Comparison of ENCODE assay signal across 19 mouse cellular contexts in genomic region chr2:109147292-109147691, GRCm38 (mm10).
DNase-seq lines count a peak whose midpoint lies in the region; ATAC-seq lines count a peak whose summit lies in the region.
"Had no signal": no experiment of that assay in that cellular context is flagged by ENCODE, and none has a peak within 500 bp of the region (broad histone marks: within the 10 kb centered on the region; RNA-seq: fewer than 3 reads in every experiment).

No protein-coding gene starts in this region.

- no peaks in the 10 kb centered on the region for H3K36me3 ChIP-seq in forebrain, embryonic 13.5 days (ENCODE audit: poor library complexity, severe bottlenecking)
- H3K36me3 ChIP-seq in forebrain, embryonic 12.5 days (replicated peaks): no peaks in the 10 kb centered on the region
- H3K36me3 ChIP-seq in midbrain, embryonic 12.5 days: no peaks in the 10 kb centered on the region
- no peaks in the 10 kb centered on the region for H3K36me3 ChIP-seq in midbrain, embryonic 15.5 days (replicated peaks)
- no peaks in the 10 kb centered on the region for H3K36me3 ChIP-seq in forebrain, embryonic 14.5 days (ENCODE audit: control insufficient read depth, insufficient read depth, low read length)
- H3K36me3 ChIP-seq: embryonic facial prominence, embryonic 15.5 days; heart, embryonic 12.5 days; hindbrain, embryonic 13.5 days had no signal

- DNase-seq in forebrain, embryonic 14.5 days (ENCODE audit: low spot score): peak; percentile 43
- no peak for DNase-seq in cerebellum, adult 11 months
- DNase-seq in heart, postnatal 25 days (ENCODE audit: low spot score): no peak
- DNase-seq: adrenal gland, postnatal 10 days; cerebellum, adult 2 months; cerebellum, postnatal 14 days; embryo, embryonic 11 days; gastrocnemius, adult 2 months; gastrocnemius, postnatal 25 days; heart, postnatal 36 days had no signal

- no peaks in the 10 kb centered on the region for H3K9me3 ChIP-seq in forebrain, embryonic 13.5 days (replicated peaks)
- H3K9me3 ChIP-seq in forebrain, embryonic 12.5 days: no peaks in the 10 kb centered on the region
- no peaks in the 10 kb centered on the region for H3K9me3 ChIP-seq in midbrain, embryonic 12.5 days
- H3K9me3 ChIP-seq in midbrain, embryonic 15.5 days: no peaks in the 10 kb centered on the region
- H3K9me3 ChIP-seq in forebrain, embryonic 14.5 days (replicated peaks; ENCODE audit: control insufficient read depth, low read length): no peaks in the 10 kb centered on the region
- H3K9me3 ChIP-seq: embryonic facial prominence, embryonic 15.5 days; heart, embryonic 12.5 days; hindbrain, embryonic 13.5 days had no signal

- H3K4me1 ChIP-seq in forebrain, embryonic 13.5 days: no peaks in the 10 kb centered on the region
- H3K4me1 ChIP-seq in forebrain, embryonic 12.5 days: no peaks in the 10 kb centered on the region
- no peaks in the 10 kb centered on the region for H3K4me1 ChIP-seq in midbrain, embryonic 12.5 days
- H3K4me1 ChIP-seq in midbrain, embryonic 15.5 days: no peaks in the 10 kb centered on the region
- no peaks in the 10 kb centered on the region for H3K4me1 ChIP-seq in forebrain, embryonic 14.5 days (ENCODE audit: control insufficient read depth, insufficient read depth, low read length)
- H3K4me1 ChIP-seq: embryonic facial prominence, embryonic 15.5 days; heart, embryonic 12.5 days; hindbrain, embryonic 13.5 days had no signal

- H3K4me3 ChIP-seq in forebrain, embryonic 13.5 days: no peak overlapping the region
- H3K4me3 ChIP-seq in forebrain, embryonic 12.5 days (replicated peaks): no peak overlapping the region
- H3K4me3 ChIP-seq in midbrain, embryonic 12.5 days: no peak overlapping the region
- no peak overlapping the region for H3K4me3 ChIP-seq in midbrain, embryonic 15.5 days
- no peak overlapping the region for H3K4me3 ChIP-seq in forebrain, embryonic 14.5 days (ENCODE audit: low read depth, low read length)
- H3K4me3 ChIP-seq: embryonic facial prominence, embryonic 15.5 days; erythroblast, embryonic 14.5 days; gastrocnemius, adult 2 months; heart, embryonic 12.5 days; hindbrain, embryonic 13.5 days had no signal

- peak; percentile 82 for ATAC-seq in forebrain, embryonic 13.5 days
- ATAC-seq in forebrain, embryonic 12.5 days (ENCODE audit: low FRiP score): no peak
- peak; percentile 76 for ATAC-seq in midbrain, embryonic 12.5 days (ENCODE audit: low FRiP score, low read depth)
- no peak for ATAC-seq in midbrain, embryonic 15.5 days (replicated peaks)
- ATAC-seq in forebrain, embryonic 14.5 days: peak; percentile 77
- ATAC-seq: intestine, embryonic 16.5 days had no signal

- H3K27ac ChIP-seq in forebrain, embryonic 13.5 days: no peak overlapping the region
- no peak overlapping the region for H3K27ac ChIP-seq in forebrain, embryonic 12.5 days
- no peak overlapping the region for H3K27ac ChIP-seq in midbrain, embryonic 12.5 days (replicated peaks)
- H3K27ac ChIP-seq in midbrain, embryonic 15.5 days: no peak overlapping the region
- H3K27ac ChIP-seq in forebrain, embryonic 14.5 days (ENCODE audit: low read depth, low read length): no peak overlapping the region
- H3K27ac ChIP-seq: embryonic facial prominence, embryonic 15.5 days; gastrocnemius, adult 2 months; hindbrain, embryonic 13.5 days had no signal

- H3K4me2 ChIP-seq in forebrain, embryonic 13.5 days: no peak overlapping the region
- H3K4me2 ChIP-seq in forebrain, embryonic 12.5 days: no peak overlapping the region
- H3K4me2 ChIP-seq in midbrain, embryonic 12.5 days (replicated peaks): no peak overlapping the region
- H3K4me2 ChIP-seq in midbrain, embryonic 15.5 days: no peak overlapping the region
- no peak overlapping the region for H3K4me2 ChIP-seq in forebrain, embryonic 14.5 days (ENCODE audit: low read length)
- H3K4me2 ChIP-seq: embryonic facial prominence, embryonic 15.5 days; heart, embryonic 12.5 days; hindbrain, embryonic 13.5 days had no signal

- no peaks in the 10 kb centered on the region for H3K27me3 ChIP-seq in forebrain, embryonic 13.5 days
- H3K27me3 ChIP-seq in forebrain, embryonic 12.5 days: no peaks in the 10 kb centered on the region
- no peaks in the 10 kb centered on the region for H3K27me3 ChIP-seq in midbrain, embryonic 12.5 days
- no peaks in the 10 kb centered on the region for H3K27me3 ChIP-seq in midbrain, embryonic 15.5 days (replicated peaks)
- H3K27me3 ChIP-seq in forebrain, embryonic 14.5 days (replicated peaks; ENCODE audit: control insufficient read depth, insufficient read depth, low read length): no peaks in the 10 kb centered on the region
- H3K27me3 ChIP-seq: embryonic facial prominence, embryonic 15.5 days; heart, embryonic 12.5 days; hindbrain, embryonic 13.5 days had no signal

- H3K9ac ChIP-seq in forebrain, embryonic 13.5 days: no peak overlapping the region
- H3K9ac ChIP-seq in forebrain, embryonic 12.5 days: no peak overlapping the region
- H3K9ac ChIP-seq in midbrain, embryonic 12.5 days (replicated peaks): no peak overlapping the region
- no peak overlapping the region for H3K9ac ChIP-seq in midbrain, embryonic 15.5 days
- H3K9ac ChIP-seq in forebrain, embryonic 14.5 days (ENCODE audit: low read length): no peak overlapping the region
- H3K9ac ChIP-seq: embryonic facial prominence, embryonic 15.5 days; heart, embryonic 12.5 days; hindbrain, embryonic 13.5 days had no signal

- intact Hi-C loops in heart, postnatal 25 days (cut with DNase I): no loop called here

Comparison
In these comparisons a context has a peak if more than half of its experiments do, and no peak if none do; other contexts are left out.
1. ATAC-seq: peak in forebrain, embryonic 13.5 days (single experiment), midbrain, embryonic 12.5 days (single experiment) and forebrain, embryonic 14.5 days (single experiment); none in forebrain, embryonic 12.5 days (single experiment) and midbrain, embryonic 15.5 days (single experiment).